Mouse (Mus musculus): ENCODE results near the gene Apoa2.

The Apoa2 gene

DNA sequence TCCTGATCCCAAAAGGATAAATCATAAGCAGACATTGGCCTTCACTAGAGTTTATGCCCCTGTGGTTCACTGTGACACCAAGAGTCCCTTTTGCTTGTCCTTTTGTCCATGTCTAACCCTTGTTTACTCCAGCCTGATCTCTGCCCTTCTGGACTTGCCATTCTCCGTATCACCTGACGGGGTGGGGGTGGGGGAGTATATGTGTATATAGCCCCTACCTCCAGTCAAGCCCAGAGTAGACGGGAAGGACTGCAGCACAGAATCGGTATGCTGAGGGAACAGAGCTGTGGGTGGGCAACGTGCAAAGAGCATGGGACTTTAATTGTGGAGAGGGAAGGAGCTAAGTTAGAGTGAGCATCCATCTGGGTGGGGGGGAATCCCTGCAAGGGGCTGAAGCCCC lies at the start of gene Apoa2:
Apoa2 (plus strand) TSS at position 198 of the 400 bp plus-strand sequence.
- no peak for DNase-seq (ENCODE audit: low spot score)

DNA sequence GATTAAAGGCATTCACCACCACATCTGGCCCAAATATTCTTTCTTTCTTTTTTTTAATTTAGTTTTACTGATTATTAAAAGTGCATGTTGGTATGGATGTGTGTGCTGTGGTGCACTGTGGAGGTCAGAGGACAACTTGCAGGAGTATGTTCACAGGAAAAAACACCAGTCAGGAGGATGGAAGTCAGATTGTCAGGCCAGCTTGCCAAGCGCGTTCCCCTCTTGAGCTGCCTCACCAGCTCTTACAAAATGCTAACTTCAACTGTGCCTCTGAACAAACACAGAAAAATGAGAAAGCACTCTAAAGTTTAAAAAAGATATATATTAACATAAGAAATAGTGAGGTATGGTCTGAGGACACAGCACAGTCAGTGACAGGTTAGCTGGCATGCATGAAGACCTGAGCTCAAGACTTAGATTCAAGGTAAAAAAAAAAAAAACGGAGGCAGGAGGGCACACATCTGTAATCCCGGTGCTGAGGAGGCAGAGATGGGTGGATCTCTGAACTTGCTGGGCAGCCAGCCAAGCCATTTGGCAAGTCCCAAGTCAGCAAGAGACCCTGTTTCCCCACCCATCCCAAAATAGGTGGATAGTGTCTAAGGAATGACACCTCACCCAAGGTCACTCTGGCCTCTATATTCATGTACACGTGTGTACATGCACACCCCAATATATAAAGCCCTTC lies 45.2 kb upstream of the Apoa2 start:
- no peak for DNase-seq (ENCODE audit: low spot score)

DNA sequence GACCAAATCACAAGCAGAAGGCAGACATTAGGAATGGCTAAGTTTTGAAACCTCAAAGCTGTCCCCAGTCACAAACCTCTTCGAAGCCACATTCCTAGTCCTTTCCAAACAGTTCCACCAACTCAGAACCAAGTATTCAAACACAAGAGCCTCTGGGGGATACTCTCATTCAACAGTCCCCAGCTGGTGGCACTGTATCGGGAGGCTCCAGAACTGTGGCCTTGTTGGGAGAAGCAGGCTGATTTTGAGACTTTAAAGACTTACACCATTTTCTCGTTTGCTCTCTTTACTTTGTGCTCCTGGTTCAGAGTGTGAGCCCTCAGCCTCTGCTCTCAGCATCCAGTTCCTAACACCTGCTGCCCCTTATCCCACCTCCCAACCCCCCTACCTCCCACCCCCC lies 41.8 kb upstream of the Apoa2 start:
- DNase-seq (ENCODE audit: low spot score), result no peak

DNA sequence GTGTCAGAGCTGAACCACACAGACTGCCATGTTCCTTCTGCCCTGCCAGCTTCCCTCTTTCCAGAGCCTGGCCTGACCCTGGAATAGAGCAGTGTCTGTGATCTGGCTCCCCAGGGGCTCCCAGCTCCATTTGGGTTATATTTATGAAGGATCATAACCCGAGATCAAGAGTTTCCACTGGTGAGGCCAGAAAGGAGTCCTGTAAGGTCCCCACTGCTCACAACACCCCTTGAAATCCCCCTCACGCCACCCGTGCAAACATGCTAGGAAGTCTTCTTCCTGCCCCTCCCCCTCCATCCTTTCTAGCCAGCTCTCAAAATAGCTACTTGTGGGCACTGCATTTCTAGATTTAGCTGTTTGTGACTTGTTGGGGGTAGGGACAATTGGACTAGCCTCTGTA lies 41.2 kb upstream of the Apoa2 start:
- DNase-seq (ENCODE audit: low spot score), result no peak

DNA sequence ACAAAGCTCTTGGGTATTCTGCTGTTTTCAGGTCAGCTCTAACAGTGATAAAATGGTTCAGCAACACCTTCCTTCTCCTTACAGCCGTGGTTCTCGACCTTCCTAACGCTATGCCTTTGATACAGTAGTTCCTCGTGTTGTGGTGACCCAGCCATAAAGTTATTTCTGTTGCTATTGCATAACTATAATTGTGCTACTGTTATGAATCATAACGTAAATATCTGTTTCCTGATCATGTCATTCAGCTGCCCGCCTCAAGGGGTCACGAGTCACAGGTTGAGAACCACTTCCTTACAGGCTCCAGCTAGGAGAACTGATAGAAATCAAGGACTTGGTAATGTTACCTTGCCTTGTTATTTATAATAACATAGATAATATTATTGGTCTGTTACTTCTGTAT lies 40.5 kb upstream of the Apoa2 start:
- no peak for DNase-seq (ENCODE audit: low spot score)

DNA sequence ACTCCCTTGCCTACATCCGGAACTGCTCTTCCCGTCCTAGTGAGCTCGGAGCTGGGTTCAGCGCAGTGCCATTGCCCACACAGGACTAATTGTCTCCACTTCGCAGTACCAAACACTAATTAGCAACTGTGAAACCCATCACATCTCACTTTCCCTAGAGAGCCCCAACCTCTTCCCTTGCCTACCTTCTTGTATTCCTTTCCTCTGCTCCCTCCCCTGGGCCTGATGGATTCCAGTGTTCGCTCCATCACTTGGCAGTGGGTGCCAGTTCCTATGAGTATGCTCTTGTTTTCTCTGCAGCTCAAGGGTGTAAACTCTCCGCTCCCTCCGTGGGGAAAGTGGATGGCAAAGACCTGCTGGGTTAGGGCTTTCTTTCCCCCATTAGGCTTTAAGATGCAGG lies 39.2 kb upstream of the Apoa2 start:
- no peak for DNase-seq (ENCODE audit: low spot score)

DNA sequence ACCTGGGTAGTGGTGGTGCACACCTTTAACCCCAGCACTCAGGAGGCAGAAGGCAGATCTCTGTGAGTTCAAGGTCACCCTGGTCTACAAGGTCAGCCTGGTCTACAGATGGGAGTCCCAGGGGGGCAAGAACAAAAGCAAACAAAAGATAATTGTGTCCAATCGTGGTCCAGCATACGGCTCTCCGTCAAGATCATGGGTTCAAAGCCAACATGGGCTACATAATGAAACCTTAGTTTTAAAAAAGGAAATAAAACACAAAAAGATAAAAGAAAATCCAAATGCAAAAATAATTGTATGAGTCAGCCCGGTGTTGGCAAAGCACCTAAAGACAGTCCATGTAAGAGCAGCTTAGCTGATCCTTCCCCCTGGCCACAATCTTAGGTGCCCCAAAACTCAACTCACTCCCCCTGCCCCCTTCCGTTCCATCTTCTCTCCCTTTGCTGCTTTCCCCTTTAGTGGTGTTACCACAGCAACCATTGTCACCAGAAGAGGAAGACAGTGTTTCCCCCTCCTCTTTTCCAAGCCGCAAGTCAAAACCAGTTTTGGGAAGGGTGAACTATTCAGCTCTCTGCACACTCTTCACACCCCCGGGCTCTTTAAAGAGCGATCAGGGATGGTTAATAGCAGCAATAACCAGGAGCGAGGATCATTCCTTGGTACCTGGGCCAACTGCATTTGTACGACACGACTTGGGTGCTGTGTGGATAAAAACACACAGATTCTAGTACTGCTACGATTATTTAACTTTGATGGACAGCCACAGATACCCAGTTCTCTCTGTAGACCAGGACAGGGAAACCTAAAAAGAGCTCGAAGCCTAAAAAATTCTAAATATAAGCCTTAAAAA lies 36.8 kb upstream of the Apoa2 start:
- peak; percentile 63 for DNase-seq (ENCODE audit: low spot score)

DNA sequence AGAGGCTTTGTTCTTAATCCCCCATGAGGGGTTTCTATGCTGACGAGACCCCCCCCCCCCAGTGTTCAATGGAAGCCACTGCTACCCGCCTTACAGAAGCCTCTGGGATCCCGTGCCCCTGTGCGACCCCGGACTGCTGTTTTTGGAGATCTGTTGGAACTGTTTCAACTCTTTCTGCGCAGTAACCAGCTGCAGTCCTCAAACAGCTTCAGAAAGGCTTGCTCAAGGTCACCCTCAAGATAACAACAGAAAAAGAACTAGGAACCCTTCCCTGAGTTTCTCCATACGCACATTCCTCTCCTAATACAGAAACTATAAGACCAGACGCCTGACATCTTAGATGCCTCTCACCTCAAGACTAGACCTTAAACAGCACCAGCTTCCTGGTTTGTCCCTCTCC lies 35.8 kb upstream of the Apoa2 start:
- DNase-seq (ENCODE audit: low spot score), result peak; percentile 39

DNA sequence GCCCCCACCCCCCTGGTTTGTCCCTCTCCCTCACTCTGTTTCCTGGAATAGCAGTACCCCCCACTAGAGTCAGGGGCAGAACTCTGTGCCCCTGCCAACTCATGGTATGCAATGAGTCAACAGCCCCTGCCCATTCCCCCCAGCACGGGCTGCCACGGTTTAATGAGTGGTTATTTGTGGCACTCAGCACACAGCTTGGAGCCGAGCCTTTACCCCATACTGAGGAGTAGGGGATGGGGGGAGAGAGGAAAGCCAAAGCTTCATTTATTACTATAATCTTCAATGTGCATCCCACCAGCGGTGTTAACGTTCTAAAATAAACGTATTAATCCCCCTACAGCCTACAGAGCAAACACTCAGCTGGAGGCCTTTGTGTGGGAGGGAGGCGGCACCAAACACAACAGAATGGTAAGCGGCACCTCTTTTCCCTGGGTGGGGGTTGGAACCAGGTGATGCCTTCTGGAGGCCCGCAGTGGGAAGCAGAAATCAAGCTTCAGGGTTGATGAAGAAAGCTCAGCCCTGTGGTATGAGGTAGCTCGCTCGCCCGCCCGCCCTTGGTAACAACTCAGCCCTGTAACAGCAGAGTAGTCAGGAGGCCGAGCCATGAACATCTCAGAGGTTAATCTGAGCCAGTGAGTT lies 35.3 kb upstream of the Apoa2 start:
- DNase-seq (ENCODE audit: low spot score), result no peak

DNA sequence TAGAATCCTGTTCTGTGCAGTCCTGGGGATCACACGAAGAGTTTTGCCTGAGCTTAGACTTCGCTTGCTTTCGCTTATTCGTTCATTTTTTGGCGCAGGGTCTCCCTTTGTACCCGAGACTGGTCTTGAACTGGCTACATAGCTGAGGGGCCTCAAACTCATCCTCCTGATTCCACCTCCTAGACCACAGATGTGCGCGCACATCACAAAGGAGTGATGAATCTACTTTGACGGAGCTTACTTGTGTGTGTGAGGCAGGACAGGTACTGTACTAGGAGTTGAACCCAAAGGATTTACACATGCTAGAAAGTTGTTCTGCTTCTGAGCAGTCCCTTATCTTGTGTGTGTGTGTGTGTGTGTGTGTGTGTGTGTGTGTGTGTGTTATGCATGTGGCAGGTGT lies 34.0 kb upstream of the Apoa2 start:
- no peak for DNase-seq (ENCODE audit: low spot score)

DNA sequence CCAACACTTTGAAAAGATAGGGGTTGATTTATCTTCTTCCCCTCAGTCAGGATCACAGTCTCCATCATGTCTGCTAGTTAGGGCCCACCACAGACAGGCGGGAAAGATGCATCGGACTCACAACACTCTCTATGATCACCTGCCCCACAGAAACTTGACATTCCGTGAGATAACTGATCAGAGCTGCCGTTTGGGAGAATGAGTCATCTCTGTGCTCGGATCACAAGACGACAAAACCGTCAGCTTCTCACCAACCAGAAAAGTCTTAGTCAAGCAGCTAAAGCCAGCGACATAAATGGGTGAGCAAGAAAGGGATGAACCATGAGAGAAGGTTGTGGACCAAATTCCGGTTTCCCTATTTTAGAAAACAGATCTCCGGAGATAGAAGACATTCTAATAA lies 32.6 kb upstream of the Apoa2 start:
- no peak for DNase-seq (ENCODE audit: low spot score)

DNA sequence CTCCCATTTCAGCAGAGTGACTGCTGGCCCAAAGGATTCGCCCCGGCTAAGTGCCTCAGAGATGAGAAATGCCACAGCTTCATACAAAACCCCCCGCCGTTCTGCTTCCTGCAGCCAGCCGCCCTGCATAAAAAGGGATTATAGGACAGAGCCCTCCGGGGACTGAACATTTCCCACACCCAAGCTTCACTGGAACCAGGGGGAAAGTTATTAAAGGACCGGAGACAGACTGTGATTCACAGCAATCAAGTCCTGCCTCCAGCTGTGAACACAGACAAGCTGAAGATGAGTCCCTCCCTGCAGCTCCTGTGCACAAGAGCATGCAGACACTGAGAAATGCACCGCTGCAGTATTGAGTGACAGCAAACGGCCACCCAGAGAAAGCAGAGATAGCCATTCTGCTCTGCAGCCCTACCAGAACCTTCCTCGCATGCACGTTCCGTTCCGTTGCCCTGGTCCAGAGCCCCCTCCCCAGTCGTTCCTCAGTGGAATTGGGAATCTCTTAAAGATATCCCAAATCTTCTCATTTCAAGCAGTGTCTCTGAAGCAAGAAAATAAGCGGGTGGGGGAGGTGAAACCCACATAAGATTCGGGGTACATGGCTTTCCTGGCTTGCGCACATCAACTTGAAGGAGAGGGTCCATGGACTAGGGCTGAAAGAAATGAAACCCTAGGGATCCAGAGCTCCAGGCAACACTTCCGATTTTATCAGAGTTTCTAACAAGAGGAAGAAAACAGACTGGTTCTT lies 31.6 kb upstream of the Apoa2 start:
- DNase-seq (ENCODE audit: low spot score), result peak; percentile 55

DNA sequence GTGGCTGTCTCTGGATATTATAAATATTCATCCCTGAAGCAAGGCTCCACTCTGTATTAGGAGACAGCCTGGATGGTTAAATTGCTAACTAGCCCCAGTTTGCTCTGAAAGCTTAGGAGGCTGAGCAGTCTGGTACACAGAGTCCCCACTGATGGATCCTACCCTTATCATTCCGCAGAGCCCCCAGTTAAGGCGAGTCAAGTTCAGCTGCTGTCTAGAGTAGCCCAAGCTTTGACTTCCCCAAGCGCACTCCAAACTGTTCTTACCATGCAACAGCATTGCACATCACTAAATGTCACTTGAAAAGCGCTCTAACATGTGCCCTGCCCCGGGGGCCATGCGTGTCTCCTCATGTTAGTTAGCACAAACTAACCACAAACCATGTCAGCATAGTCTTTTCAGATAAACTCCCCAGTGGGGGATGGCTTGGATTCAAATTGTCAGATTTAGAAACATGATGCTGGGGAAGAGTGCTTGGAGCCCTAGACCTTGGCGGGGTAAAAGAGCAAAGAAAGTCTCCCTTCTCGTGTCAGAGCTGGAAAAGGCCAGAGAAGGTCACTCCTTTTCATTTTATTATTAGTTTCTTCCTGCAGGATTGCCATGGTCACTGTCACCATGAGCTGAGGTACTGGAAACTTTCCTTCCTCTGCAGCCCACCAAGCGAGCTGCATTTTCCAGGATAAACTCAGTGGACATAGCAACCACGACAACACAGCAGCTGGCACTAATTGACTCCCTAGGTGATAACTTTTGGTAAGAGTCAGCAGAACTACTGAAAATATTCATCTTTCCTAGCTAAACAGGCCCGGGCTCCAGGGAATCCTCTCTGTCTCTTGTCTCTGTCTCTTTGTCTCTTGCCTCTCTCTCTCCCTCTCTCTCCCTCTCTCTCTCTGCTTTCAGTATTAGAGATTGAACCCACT lies 30.7 kb upstream of the Apoa2 start:
- peak; percentile 23 for DNase-seq (ENCODE audit: low spot score)

DNA sequence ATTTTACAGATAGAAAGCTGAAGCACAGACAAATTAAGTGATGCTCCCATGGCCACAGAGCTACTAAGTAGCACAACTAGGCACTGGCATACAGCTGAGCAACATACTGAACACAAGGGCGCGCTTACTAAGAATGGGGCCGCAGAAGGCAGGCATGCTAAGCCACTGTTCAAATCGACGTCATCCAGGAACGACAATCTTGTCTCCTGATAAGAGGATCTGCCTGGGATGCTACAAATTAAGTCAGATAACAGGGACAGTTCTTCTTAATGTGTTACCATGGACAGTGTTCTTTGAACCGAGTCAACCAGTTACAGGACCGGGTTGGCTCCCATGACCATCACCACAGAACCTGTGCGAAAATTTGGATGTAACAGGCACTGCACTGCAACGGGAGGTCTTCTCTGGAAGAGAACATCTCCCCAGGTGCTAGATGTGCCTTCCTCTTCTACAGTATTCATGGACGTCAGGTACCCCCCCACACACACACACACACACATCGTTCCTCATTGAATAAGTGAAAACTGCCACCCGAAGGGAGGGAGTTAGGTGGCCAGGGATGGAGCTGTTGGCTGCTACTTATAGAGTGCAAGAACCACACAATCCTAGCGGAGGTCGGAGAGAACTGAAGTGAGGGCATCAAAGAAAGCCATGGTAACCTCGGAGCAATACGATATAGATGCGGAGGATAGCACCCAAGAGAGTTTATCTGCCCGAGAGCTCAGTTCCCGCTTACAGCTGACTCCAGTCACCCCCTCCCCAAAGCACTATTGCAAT lies 29.6 kb upstream of the Apoa2 start:
- DNase-seq (ENCODE audit: low spot score), result peak; percentile 33

DNA sequence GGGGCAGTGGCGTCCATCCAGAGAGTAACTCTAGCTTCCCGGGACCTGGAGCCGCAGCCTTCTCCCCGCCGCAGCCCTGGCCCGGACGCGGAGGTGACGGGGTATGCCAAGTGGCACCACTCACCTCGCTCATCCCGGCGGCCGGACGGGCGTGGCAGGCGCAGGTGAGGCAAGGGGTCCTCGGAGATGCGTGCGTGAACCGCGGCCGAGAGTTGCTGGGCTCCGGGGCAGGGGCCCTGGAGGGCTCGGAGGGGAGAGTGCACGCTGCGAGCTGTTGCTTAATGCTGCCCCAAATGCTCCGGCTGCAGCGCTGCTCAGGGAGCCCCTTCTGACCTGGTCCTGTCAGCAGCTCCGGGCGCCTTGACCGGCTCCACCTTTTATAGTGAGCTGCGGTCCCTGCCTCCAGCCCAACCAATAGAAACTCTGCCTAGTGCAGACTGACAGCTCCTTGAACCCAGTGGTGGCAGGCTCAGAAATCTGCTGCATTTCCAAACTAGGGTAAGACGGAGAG lies 28.9 kb upstream of the Apoa2 start, which contains the start of gene Pcp4l1:
Pcp4l1 (minus strand) TSS at position 382 of the 511 bp plus-strand sequence.
- DNase-seq (ENCODE audit: low spot score), result peak; percentile 80

DNA sequence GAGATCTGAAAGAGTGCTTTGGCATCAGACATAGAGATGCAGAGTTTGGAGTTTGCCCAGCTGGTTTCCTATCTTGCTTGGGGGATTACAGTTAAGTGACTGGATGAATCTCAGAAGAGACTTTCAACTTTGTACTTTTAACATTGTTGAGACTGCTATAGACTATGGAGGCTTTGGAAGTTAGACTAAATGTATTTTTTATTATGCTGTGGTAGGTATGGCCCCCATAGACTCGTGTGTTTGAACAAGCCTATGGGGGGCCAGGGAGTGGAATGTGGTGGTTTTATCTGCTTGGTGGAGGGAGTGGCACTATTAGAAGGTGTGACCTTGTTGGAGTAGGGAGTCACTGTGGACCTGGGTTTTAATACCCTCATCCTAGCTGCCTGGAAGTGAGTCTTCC lies 25.3 kb upstream of the Apoa2 start:
- DNase-seq (ENCODE audit: low spot score), result no peak

DNA sequence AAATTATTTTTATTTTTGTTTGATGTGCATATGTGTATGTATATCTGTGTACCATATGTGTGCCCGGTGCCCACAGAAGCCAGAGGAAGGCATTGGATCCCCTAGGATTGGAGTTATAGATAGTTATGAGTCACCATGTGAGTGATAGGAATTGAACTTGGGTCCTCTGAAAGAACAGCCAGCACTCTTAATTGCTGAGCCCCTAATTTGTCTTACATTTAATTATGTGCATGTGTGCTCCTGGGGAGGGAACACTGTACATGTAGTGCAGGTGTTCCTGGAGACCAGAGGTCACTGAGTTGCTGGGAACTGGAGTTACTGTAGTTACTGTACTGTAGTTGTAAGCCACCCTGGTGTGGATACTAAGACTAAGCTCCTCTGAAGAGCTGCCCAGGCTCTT lies 24.1 kb upstream of the Apoa2 start:
- DNase-seq (ENCODE audit: low spot score), result no peak

DNA sequence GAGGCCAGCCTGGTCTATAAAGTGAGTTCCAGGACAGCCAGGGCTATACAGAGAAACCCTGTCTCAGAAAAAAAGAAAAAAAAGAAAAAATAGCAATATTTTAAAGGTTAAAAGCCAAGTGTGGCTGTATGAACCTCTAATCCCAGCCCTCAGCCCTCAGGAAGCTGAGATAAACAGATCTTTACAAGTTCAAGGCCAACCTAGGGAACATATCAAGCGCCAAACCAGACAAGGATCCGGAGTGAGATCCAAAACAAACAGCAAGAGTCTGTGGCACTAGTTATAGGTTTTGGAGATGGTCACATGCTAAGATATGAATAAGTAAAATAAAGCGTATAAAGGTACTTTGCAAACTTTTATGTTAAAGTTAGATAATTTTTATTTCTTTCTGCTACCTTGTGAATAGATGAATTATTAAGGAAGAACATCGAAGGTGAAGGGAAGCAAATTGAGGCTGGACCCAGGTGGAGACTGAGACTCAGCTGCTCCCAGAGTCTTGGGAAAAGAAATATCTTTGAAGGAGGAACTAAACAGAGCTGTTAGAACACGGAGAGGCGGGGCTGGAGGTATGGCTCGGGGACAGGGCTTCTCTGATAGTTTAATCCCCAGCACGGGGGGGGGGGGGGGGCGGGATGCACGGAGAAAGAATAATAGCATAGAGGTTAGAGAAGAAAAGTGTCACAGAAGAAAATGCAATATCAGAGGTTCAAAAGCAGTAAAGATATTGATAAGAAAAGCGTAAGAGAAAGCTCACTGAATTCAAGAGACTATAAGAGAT lies 21.2 kb upstream of the Apoa2 start:
- no peak for DNase-seq (ENCODE audit: low spot score)

DNA sequence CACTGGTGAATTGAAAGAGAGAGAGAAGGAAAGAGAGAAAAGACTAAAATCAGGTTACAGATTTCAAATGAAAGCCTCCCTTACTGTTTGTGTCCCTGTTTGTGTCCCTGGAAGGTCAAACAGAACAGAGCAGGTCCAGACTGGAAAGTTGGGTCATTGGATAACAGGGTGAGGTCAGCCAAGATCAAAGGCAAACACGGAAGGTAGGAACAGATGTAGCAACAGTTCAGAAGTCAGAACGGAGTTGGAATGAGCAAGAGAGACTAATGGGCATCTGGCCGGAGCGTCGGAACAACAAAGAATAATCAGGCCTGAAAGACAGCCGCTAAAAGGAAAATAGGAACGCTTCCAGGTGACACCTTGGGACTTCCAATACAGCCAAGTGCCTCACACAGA lies 20.6 kb upstream of the Apoa2 start:
- DNase-seq (ENCODE audit: low spot score), result no peak
